Mouse (Mus musculus) gastrocnemius, postnatal 36 days (tissue): Measurements from ENCODE around the gene Ddi2. TPM values are rescaled to one million over a fixed set of nuclear protein-coding genes. Genes with fewer than 3 reads are reported as not detected.
A peak's percentile ranks its signal among the peaks of the same experiment; 100 is the strongest.
"Not testable (repeated sequence)": the region's sequence is repeated elsewhere in the genome, so short reads cannot be mapped to it uniquely, and the experiment has no call there.

Experiments
- DNase-seq, 2 experiments: peaks; one replicate each; pipeline ENCODE4 v3.0.0; 2022
- intact Hi-C: fragments of 180-260 bp; cut with DNase I; formaldehyde crosslinking; loops from one replicate; pipeline ENCODE4 v1.15.1; 2025
- long read RNA-seq, 2 experiments: library from polyadenylated mRNA; stranded (forward); transcript quantifications; one replicate each; pipeline ENCODE4 v2.0.0; 2021
- total RNA-seq, 2 experiments: library from RNA; stranded (reverse); gene quantifications; 2 replicates each; pipeline ENCODE4 v1.2.3; 2021

The Ddi2 gene
- 10 to 100 TPM; 38.7 to 50.5 TPM for total RNA-seq
- long read RNA-seq, experiment 1, full-length matches to known transcripts: 1 of 16 reads
- long read RNA-seq, experiment 1, partial matches to known transcripts: 4 of 16 reads
- long read RNA-seq, experiment 1, other reads (novel, unspliced or antisense): 11 of 16 reads
- long read RNA-seq, experiment 2, full-length matches to known transcripts: 1 of 25 reads
- long read RNA-seq, experiment 2, partial matches to known transcripts: 0 of 25 reads
- long read RNA-seq, experiment 2, other reads (novel, unspliced or antisense): 24 of 25 reads

DNA sequence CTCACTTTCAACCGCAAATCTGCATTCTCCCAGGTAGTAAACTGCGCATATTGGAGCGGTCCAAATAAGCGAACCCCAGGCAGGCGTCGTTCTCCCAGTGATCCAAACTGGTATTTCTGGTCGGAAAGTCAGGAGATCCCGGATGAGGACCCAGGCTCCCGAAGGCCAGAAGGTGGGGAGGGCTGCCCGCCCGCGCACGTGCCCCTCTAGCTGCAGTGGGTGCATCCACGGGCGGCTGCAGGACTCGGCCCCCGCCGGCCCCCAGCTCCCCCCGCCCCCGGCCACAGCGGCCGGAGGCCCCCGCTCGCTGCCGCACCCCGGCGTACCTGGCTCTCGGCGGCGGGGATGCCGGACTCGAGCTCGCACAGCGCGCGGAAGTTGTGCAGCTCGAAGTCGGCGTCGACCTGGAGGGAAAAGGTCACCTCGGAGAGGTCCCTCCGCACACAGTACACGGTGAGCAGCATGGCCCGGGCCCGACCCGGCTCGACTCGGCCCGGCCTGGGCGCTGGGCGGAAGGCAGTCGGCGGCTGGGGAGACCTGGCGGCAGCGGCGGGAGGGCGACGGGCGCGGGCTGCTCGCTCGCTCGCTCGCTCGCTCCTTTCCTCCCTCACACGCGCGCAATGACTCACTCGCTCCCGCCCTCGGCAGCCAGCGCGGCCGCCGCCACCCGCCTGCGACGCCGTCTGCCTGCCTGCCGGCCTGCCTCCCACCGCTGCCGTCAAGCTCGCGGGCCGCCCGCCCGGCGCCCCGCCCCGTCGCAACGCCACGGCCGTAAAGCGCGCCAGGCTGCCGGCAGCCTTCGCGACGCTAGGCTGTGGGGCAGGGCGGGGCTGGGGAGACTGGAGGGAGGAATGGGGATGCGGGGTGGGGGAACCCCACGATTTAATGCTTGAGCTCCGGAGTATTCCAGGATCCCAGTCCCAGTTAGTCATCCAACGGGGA lies at the start of gene Ddi2:
Gene Ddi2 (minus strand): TSS at position 689 of the 942 bp plus-strand sequence.
- intact Hi-C loops: loop anchor here (5.0 kb wide), 1 partner anchor 69 kb away; the partner anchor contains the start of genes Casp9 and Dnajc16
- DNase-seq: peak; percentile 83 to 88

DNA sequence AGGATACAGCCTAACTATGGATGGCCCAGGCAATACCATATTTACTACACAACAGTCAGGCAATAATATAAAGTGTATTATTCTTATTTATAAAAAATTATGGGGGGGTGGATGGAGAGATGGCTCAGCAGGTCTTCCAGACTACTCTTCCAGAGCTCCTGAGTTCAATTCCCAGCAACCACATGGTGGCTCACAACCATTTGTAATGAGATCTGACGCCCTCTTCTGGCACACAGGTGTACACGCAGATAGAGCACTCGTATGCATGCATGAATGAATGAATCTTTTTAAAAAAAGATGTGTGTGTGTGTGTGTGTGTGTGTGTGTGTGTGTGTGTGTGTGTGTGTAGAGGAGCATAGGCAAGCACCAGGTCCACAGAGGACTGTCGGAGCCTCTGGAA lies 49.8 kb upstream of the Ddi2 start:
- intact Hi-C loops, DNase-seq: not testable (repeated sequence)

DNA sequence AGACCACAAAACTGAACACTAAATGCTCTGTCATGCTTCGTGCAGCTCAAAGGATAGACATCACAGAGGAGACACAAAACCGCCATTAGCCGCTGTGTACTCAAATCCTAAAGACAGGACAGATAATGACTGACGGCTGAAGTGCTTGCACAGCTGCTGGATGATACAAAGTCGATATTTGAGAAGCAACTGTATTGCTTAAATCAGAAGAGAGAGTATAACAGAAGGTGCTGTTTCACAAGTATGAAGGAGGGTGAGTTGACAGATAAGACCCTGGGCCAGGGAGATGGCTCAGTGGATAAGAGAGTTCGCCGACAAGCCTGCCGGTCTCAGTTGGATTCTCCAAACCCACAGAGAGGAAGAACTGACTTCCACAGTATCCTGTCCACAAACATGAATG lies 48.6 kb upstream of the Ddi2 start:
- intact Hi-C loops: no loop called here
- DNase-seq: no peak

DNA sequence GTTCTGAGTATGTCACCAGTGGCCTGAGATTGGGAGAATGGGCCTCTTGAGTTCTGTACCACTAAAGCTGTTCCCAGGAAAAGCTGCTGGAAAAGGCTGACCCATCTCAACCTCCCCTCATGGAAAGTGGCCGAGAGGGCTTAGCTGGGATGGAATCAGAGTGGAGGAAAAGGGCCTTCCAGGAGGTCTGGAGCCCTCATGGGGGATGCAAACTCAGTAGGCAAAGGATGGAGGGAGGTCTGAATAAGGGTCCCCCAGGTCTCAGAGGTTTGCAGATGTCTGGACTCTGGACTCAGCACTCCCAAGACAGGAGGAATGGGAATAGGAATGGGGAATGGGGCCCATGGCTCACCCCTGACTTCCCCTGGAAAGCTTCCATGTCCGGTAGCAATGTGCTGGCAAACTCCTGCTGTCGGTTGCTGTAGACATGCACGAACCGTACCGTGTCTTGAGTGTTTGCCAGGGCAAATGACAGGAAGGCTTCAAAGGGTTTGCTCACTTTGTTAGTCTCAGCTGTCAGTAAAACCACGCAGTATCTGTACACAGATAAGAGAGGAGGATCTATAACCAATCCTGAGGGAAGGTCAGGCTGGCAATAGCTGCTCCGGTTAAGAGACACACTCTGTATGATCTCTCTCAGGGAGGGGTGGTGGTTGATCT lies 46.4 kb upstream of the Ddi2 start:
- intact Hi-C loops: no loop called here
- no peak for DNase-seq

DNA sequence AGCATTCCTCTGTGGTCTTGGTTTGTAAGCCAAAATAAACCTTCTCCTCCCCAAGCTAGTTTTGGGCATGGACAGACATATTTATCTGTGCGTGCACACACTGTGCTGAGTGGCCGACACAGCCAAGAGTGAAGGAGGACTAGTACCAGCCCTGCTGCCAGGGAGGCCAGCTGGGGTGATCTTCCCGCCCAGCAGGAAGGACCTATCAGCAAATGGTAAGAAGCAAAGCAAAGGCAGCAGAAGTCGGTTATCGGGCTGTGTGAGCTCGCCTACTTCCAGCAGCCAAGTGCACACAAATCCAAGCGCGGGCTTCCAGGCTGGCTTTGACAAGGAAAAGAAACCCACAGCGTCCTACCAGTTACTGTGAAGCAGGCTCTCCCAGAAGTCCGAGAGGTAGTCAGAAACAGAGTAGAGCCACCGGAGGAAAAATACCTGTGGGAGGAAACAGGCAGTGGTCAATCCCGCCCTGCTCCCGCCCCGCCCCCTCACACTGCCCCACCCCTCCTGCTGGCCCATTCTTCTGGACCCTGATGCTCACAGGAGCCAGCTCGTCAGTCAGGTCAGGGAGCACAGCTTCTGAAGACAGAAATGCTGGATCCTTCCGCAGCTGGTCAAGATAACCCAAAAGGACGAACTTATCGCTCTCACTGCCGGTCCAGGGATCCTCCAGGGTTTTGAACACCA lies 44.3 kb upstream of the Ddi2 start:
- intact Hi-C loops: no loop called here
- DNase-seq: no peak

DNA sequence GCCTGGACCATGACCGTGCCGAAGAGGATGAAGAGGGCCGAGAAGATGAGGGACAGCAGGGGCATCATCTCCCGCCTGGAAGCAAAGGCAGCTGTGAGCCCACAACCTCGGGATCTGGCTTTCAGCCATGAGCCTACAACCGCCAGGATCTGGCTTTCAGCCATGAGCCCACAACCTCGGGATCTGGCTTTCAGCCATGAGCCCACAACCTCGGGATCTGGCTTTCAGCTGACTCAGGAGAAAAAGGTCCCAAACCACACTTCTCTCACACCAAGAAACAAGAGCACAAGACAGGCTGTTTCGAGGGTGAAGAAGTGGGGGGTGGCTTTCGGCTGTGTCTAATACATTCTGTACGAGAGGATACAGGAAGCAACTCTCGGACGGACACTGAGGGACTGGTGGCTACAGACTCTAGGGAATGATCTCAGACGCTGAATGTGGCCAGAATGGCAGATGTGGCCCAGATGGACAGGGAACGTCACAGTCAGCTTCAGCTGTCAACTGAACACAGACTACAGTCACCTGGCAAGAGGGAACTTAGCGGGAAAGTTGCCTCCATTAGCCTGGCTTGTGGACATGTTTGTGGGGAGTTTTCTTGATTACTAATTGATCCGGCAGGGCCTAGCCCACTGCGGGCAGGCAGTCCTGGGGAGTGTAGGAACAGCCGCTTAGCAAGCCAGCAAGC lies 43.6 kb upstream of the Ddi2 start:
- intact Hi-C loops: no loop called here
- no peak for DNase-seq

DNA sequence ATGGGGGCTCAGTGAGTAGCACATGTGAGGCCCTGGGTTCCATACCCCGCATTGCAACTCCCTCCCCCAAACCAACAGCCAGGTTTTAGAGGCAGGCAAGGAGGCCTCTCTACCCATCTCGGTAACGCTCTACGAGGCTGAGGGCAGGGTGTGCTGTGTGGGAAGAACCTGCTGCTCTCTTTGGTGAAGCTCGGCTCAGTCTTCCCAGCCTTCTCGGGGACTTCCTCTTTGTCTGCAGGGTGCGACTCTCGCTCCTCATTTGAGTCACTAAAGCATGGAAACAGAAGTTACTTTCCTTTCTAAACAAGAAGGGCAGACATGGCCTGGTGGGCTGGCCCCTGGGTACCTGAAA lies 43.1 kb upstream of the Ddi2 start:
- DNase-seq: no peak
- intact Hi-C loops: no loop called here

DNA sequence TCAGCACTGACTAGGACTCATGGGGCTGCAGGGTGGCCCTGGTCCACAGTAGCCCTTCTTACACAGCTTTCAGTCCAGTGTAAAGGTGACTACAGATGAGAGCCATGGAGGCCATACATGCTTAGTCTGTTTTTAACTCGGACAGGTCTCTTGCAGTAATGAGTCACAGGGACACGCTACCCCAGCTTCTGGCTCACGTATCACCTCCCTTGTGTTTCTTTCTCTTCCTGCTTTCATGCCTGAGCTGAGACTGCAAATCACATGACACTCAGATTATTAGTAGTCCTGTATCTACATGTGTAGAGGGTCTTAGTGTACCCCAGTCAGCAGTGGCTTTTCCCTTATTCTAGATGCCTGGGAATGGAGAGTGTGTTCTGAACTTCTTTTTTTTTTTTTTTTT lies 41.8 kb upstream of the Ddi2 start:
- no peak for DNase-seq
- intact Hi-C loops: no loop called here

DNA sequence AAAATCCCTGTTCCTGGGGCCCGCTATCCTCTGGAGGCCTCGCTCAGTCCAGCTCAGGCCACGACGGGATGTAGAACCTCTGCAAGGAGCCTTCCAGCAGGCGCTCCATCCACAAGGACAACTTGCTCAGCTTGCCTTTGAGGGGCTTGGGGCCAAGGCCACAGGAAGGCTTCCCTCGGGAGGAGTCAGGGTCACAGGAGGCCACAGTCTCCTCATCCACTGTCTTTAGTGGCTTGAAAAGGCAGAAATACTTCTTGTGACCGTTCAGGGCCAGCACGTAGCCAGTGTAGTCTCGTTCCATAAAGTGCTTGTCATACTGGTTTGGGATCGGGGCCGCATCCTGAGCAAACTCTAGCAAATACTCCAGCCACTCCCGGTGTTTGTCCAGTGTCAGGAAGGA lies 40.3 kb upstream of the Ddi2 start:
- no peak for DNase-seq
- intact Hi-C loops: no loop called here

DNA sequence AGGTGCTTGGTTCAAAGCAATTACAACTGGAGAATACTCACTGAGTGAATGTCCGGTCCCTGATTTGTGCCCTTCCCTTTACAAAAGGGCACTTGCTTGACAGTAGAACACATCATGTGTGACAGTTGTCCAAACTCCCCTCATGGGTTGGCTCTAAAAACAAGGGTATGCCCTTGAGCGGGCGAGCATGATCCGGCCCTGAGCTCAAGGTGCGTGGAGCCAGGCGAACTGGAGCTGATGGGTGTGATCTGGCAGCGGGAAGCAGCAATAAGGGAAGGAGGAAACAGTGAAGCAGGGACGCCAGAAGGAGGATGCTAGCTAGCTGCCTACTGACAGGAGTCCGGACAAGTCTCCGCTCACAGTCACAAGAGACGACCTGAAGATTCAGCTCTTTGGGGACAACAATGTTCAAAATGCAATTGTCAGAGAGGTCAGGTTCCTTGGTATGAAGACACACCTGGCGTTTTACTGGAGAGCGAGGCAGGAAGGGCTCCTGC lies 38.9 kb upstream of the Ddi2 start:
- no peak for DNase-seq
- intact Hi-C loops: no loop called here

DNA sequence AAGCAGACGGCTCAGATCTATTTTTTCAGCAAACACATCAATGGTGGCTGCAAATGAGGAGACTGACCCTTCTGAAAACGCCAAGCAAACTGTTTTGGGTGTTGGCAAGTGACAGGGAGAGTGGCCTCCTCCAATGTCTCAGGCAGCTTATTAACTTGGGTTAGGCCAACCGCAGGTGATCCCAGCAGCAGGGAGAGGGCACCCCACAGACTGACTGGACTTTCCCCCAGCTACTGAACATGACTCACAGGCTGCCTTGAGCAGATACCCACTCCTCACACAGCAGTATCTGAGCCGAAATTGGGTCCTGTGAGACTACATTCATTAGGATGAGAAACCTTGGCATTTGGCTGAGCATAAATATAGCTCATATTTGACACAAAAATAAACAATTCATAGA lies 37.7 kb upstream of the Ddi2 start:
- intact Hi-C loops: no loop called here
- no peak for DNase-seq

DNA sequence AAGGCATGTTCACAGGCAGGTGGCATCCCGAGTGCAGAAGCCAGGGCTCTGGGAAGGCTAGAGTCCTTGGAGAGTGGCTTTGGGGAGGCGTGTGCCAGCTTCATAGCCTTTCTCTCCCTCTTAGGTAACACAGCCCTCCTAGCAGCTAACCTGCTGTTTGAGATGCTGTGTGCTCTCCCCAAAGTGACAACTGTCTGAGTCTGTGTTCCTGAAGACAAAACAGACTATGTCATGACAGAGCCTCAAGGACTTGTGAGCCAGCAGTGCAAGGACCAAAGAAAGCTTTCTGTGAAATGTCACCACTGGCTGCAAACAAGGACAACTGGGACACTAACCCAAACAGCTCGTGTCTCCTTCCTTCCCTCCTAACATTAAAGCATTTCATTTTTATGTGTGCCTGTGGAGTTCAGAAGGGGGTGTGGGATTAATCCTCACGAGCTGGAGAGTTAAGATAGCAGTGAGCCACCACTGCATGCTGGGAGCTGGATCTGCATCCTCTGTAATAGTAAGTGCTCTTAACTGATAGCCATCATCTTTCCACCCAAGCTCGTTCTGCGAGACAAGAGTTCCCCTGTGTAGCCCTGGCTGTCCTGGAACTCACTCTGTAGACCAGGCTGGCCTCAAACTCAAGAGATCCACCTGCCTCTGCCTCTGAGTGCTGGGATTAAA lies 35.8 kb upstream of the Ddi2 start:
- DNase-seq: no peak
- intact Hi-C loops: no loop called here

DNA sequence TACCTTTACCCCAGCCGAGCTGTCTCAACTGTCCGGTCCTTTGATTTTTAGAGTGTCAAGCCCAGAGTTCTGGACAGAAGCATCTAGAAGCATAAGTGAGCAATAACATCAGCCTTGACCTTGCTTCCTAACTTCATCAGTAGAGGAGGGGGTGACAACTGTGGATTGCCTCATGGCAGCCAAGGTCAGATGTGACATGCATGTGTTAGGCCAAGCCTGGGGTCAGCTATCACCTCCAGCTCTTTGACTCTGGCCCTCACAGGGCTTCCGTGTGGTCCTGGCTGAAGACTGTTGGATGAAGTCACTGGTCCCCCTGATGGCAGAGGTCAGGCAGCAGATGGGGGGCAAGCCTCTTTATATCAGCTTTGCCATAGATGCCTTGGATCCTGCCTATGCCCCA lies 33.9 kb upstream of the Ddi2 start:
- intact Hi-C loops: no loop called here
- DNase-seq: no peak

DNA sequence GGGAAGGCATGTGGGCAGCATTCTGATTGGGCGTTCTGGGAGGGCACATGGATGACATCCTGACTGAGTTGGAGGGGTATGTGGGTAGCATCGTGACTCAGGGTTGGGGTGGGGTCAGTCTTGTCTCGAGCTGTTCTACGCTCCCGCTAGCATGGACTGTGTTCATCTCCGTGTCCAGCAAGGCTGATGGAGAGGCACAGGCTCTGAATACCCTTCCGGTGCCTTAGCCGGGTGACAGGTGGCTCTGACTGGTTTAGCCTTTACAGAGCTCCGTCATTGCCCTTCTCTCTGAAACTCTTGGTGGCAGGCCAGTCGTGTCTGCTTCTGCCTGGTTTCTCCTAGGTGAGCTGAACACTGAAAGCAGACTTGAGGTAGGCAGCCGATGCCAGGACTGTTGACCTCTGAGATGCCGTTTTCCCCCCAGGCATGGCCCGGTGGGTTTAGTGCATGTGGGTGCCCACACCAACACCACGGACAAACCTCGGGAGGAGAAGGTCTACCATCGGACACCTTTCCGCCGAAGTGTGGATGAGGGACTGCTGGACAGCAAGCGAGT lies 32.2 kb upstream of the Ddi2 start:
- intact Hi-C loops: no loop called here
- DNase-seq: no peak

DNA sequence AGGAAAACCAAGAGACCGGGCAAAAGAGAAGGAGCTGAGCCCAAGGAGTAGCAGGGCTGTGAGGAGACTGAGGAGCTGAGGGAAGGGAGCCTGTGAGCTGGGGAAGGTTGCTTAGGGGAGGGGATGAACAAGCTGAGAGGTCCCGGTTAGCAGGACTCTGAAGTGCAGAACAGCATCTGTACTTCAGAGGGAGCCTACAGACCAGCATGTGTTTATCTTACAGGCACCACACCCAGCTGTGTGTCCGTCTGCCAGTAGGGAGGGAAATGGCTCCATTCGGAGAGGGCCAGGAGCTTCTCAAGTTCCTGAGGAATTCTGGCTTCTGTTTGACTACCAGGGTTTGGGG lies 28.8 kb upstream of the Ddi2 start:
- no peak for DNase-seq
- intact Hi-C loops: no loop called here

DNA sequence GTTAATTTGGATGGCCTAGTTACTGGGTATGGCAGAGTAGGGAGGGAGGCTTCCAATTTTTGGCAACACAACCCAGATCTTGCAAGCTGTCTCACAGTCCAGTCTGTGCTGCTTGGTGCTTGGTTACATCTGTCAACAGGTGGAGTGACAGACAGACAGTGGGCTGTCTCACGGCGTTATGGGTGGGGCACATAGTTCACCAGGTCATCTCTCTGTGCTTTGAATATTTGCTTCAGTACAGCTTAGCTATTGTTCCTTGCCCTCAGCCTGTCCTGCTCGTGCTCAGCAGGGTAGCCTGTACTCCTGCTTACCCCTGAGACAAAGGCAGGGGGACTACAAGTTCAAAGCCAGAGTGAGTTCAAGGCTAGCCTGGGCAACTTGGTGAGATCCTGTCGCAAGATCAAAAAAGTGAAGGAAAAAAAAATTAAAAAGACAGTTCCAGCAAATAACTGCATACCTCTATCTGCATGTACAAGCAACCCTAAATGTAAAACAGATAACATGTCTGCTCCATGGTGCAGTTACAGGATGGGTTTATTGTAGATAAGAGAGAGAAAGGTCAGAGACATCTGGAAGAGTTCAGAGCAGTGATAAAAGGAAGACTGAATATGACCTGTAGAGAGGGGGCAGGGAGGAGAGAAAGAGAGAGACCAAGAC lies 28.3 kb upstream of the Ddi2 start:
- intact Hi-C loops: no loop called here
- DNase-seq: no peak

DNA sequence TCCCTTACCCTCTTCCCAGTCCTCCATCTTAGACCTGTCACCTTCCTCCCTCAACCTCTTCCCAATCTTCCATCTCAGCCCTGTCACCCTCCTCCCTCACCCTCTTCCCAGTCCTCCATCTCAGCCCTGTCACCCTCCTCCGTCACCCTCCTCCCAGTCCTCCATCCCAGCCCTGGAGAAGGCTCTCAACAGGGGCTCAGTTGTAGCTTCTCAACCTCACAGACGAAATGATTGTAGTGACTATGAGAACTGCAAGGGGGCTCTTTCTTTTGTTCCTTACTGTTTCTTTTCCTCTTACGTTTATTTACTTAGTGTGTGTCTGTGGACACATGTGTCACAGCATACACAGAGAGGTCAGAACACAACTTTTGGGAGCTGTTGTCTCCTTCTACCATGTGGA lies 27.6 kb upstream of the Ddi2 start:
- intact Hi-C loops: no loop called here
- no peak for DNase-seq

DNA sequence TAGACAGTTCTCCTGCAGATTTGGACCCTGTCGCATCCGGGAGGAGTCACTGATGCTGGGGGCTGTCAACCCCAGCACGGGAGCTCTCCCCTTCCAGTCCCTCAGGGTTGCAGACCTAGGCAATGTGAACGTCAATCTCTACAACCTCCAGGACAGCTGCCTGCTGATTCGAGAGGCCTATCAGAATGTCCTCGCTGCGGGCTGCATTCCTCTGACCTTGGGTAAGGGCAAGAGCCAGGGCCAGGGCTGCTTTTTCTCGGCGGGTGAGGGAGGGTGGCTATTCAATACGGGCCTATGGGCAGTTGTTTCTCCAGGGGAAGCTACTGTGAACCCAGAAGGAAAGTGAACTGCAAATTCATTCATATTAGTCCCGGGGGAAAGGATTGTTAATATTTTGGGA lies 26.3 kb upstream of the Ddi2 start:
- DNase-seq: peak in 1 of 2 experiments; percentile 47
- intact Hi-C loops: no loop called here
